Mouse (Mus musculus) mature B cell (primary cell): ENCODE measurements around the gene Ticrr.

Experiments used
- in situ Hi-C: fragments of 300-500 bp; cut with MboI; formaldehyde crosslinking; loops from 2 replicates; pipeline ENCODE4 v1.14.3; 2019

Gene Ticrr

DNA sequence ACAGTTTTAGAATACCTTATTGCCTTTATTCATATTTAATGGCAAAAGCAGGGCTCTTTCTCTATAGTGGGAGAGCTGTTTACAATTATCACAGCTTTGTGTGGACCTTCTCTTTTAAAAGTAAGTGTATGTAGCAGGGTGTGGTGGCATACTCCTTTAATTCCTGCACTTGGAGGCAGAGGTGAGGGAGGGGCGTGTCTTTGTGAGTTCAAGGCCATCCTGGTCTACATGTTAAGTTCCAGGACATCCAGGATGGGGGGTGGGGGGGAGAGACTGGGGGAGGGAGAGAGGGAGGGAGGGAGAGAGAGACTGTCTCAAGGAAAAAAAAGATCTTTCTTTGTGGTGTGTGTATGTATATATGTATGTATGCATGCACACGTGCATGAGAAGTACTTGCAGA is 20.2 kb downstream of the Ticrr start:
- in situ Hi-C loops, result no loop called here

DNA sequence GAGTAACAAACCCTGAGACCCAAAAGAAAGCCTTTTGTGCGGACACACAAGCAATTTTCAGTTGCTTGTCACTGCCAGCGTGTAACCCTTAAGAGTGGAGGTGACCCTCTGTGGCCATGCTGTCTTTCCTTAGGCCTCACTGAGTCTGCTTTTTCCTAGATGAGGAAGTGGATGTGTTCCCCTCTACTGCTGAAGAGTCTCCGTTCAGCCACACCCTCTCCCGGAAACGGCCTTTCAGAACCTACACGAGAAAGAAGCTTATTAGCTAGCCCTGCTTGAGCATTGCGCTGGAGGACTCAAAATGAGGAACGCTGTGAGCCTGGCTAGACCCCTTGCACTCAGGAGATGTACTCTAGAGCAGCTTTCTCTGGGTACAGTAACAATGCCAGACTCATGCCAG is 36.5 kb downstream of the Ticrr start:
- in situ Hi-C loops, result no loop called here

DNA sequence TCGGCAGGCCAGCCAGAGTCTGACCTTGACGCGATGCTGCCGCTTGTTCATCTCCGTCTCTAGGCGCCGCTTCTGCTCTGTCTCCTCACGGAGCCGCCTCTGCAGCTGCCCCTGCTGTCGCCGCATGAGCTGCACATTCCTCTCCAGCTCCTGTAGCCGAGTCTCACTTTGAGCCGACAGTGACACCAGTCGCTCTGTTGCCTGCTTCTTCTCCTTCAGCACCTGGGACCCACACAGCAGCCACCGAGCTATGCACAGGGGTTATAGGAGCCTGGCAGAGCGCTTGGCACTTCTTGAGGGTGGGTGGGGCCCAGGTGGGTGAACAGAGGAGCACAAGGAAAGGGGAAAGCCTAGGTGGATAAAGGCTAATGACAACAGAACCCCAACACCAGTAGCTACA is 42.8 kb downstream of the Ticrr start:
- in situ Hi-C loops, result no loop called here

DNA sequence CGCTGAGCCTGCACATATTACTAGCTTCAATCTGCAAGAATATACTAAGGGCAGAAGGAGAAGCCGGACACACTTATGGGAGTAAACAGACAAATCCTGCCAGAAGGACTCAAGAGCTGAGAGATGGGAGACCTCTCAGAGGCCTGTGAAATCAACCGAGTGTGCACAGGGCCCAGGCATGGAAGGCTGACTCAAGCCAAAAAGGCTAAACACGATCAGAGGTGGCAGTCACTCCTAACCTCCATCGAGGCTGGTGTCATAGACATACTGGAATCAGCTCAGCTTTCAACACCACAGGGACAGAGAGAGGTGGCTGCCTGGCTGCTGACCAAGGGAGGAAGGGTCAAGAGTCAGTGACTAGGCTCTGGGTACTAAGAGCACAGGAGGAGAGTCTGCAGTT is 45.2 kb downstream of the Ticrr start:
- in situ Hi-C loops, result no loop called here

DNA sequence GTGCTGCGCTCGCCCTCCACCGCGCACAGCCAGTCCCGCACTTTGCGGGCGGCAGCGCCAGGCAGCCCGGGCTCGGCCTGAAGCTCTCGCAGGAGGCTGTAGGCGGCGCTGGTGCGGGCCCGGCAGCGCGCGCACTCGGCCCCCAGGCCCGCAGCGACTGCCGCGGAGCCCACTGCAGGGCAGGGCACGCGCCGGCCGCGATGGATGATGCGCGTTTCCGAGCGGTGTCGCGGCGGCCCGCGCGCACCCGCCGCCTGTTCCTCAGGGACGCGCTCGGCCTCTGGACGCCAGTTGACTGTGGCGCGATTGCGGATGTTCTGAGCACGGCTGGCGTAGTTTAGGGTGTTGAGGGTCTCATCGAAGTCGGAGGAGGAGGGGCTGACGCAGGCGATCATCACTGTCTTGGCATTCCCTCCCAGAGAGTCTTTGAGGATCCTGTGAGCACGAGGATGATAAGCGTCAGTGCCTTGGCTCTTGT is 50.2 kb downstream of the Ticrr start:
- in situ Hi-C loops, result no loop called here

DNA sequence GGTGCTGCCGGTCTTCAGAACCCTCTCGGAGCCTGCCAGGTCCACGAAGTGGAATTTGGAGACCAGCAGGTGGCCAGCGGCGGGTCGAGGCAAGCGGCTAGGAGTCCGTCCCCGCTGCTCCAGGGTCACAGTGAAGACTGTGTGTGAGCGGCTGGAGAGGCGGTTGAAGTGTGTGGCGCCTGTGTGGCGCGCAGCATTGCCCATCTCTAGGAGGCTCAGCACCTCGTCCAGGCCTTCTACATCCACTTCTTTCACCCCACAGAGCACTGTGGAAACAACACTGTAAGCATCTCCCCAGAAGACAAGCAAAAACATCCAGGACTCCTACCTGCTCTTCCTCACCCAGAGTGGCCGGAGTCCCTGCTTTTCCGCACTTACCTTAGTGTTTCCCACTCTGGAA is 50.8 kb downstream of the Ticrr start:
- in situ Hi-C loops, result no loop called here

DNA sequence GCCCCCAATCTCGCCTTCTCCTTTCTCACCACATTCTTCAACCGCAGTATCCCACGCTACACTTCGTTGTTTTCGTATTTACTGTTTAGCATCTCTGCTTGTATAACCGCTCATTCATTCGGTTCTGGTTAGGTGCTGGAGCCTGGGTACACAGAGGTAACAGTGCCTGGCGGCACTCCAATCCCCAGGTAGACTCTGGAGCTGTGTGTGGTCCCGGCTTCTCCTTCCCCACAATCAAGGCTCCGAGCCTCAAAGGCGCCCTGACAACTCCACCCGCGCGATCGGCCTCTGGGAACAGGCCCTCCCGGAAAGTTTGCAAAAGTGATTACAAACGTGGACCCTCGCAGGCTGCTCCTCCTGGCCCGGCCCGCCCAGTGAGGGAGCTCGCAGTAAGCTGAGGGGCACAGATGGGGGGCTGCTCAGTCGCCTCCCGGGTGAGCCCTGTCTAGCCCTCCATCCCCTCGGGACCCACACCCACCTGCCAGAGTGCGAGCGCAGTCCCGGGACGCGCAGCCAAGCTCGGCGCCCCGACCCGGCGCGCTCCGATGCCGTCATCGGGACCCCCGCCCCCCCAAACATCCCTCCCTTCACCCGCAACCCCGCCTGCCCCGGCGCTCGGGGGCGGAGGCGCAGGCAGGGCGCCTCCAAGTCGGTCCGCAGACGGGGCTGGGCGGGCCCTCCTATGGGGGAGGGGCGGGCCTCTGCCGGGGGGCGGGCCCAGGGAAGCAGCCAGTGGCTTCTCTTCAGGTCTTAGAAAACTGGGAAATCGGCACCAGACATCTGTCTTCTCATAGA is 55.4 kb downstream of the Ticrr start, which contains the start of gene Kif7:
Gene Kif7, minus strand, starts transcription at position 534 of the 795 bp plus-strand sequence.
- in situ Hi-C loops, result no loop called here

DNA sequence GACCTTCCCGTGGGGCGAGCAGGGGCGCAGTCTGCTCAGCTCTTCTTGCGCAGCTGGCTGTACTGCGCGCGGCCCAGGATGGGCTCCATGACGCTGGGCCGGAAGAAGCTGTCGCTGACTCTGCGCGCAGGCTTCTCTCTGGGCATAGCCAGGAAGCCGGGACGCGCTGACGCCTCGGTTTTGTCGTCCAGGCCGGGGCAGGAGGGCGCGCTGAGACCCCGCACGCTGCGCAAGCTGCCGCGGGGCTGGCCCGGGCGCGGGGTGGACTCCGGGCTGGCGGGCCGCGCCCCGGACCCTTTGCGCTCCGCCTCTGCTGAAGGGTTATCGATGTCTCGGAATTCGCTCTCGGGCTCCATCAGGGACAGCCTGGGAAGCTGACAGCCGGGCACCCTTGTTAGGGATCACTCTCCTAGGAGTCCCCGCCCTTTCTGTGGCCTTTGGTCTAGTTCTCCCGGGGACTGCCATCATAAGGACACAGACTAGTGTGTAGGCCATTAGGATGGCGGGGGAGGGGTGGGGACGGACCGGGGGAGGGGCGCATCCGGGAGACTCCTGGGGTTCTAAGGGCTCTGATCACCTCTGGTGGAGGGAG is 61.5 kb downstream of the Ticrr start:
- in situ Hi-C loops, result no loop called here

DNA sequence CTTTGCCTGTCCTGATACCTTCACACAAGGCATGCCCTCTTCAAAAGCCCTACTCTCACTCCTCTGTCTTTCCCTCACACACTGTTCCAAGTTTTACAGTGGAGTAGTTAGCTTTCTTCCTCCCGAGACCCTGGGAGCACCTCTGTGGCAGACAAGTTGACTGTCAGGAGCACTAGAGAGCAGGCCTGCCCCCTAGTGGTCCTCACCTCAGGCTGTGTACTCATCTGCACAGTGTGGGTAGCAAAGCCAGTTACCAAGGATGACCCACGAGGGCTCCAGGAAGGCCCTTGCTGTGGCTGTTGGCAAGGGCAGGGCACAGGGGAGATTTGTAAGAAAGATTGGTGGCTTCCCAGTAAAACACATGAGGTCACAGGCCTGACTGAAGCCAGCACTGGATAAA is 67.1 kb downstream of the Ticrr start:
- in situ Hi-C loops, result no loop called here

DNA sequence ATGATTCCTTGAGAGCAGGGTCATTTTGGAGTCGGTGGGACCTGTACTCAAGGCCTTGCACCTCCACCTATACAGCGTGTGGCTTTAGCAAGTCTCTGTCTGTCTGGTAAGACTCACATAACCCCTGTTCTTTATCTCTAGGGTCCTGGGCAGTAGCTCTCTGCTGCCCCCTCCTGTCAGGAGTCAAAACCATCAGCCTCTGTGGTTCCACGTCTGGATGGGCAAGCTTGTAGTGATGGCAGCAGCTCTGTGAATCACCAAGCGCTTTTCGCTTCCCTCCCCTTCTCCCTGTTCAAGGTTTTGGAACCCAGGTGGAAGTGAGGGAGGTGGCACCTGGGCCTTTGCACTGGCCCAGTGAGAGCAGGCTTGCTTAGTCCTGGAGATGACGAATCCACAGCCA is 68.2 kb downstream of the Ticrr start:
- in situ Hi-C loops, result no loop called here

DNA sequence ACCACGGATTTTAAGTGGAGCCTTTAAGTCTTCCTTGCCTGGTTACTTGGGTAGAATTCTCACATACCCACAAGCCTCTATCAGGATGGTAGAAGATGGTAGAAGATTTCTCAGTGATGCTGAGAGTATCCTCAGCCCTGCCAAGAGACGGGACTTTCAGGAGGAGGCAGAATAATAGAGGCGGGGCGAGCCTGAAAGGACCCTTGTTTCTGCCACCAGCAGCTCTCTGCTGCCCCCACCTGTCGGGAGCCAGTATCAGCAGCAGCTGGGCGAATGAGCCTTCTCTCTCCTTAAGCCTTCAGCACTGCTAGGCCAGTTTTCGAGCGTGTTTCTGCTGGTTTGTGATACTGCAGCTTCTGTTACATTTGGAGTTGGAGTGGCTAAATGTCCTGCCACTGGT is 69.2 kb downstream of the Ticrr start:
- in situ Hi-C loops, result no loop called here

DNA sequence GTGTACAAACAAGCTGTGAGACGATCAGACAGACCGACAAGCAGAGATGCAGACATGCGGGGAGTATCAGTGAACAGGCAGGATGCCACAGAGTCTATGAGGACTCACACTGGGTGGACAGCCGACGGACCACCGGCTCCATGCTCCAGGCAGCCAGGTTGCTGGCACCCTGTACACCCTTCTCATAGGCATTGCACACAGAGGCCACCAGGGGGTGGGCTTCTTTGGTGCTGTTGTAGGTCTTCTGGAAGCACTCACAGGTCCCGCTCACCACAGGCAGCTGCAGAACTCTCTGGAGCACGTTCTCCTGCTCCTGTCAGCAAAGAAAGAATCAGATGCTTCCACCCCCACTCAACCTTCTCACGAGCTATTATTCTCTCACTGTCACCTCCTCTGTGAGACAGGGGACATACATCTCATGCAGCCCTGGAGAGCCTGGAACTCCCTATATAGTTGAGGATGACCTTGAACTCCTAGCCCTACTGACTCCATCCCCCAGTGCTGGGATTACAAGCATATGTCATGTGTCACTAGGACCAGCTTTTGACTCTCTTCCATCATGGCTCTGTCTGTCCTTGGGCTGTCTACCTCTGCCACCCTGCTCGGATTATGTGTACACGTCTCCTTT is 69.9 kb downstream of the Ticrr start:
- in situ Hi-C loops, result no loop called here

DNA sequence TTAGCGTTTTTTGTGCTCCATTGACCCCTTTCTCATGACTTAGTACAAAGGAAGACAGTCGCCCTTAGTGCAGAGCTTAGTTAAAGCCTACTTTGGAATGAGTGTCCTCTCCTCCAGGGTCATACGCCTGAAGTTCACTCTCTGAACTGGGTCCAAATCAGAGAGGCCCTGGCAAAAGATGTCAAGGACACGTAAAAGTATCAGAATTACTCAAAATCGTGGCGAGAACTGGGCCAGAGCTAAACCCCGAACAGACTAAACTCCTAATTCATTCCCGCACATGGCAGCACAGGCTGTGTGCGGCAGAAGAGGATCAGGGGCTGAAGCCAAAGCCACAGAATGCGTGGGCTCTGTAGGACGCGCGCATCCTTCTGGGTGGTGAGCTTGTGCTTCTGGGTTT is 71.4 kb downstream of the Ticrr start:
- in situ Hi-C loops, result no loop called here

DNA sequence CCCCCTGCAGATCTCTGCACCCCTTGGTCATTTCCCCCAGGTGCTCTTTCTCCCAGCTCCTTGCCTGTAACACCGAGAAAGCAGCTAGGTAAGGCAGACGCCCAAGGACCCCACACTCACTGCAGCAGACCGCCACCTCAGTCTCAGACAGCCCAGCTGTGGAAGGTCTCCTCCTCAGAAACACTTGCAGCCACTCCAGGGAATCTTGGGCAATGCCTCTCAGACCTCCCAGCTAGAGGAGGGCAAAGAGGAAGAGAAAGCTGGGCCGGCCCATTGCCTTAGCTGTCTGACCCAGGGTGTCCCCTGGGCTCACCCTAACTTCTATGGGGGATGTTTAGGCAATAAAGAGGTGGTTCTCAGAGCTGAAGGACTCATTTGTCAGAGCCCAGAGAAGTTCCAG is 72.6 kb downstream of the Ticrr start, which contains the start of gene Plin1:
Gene Plin1, minus strand, starts transcription at position 282 of the 400 bp plus-strand sequence.
- in situ Hi-C loops, result no loop called here

DNA sequence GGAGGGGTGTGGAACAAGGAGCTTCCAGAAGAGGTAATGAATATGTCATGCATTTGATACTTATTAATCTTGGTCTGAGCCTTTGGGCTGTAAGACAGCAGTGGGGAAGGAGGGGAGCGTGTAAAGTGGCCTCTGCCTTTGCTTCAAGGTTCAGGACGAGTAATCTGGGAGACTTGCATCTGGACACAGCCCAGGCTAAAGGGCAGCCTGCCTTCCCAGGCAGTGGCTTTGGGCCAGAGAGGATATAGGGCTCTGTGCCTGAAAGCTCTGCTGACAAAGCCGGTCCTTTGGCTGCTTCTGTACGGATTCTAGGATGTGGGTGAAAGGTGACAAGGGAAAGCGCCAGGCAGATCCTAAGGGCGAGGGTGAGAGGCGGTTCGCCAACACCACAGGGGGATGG is 74.6 kb downstream of the Ticrr start:
- in situ Hi-C loops, result no loop called here

DNA sequence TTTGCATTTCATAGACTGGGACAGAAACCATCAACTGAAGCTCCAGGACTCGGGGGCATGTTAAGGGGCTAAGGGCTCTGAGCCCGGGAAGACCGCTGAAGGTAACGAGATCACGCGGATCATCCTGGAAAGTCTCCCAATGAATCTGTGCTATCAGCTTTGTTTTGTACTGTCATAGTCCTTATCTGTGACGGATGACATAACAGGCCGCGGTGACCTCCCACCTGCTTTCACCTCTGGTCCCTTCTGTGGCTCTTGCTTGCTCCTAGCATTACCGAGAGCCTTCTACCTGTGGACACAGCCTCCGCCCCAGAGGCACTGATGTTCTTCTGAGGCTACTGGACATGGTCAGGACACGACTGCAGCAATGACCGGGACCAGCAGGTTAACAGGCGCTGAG is 76.5 kb downstream of the Ticrr start:
- in situ Hi-C loops, result no loop called here

DNA sequence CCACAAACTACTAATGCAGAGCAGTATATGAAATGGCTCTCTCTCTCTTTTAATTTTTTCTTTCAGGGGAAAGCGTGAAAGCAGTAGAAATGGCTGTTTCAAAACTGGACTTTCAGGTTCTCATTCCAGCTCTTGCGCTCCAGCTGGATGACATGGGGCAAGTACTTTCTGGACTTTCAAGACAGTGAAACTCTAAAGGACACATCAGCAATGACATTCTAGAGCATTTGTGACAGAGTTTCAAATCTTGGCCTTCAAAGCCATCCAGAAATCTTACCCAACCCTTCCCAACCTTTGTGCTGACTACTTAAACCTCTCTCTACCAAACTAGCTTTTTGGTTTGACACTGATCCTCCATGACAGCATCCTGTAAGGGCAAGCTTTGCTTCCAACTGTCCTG is 78.9 kb downstream of the Ticrr start:
- in situ Hi-C loops, result no loop called here

DNA sequence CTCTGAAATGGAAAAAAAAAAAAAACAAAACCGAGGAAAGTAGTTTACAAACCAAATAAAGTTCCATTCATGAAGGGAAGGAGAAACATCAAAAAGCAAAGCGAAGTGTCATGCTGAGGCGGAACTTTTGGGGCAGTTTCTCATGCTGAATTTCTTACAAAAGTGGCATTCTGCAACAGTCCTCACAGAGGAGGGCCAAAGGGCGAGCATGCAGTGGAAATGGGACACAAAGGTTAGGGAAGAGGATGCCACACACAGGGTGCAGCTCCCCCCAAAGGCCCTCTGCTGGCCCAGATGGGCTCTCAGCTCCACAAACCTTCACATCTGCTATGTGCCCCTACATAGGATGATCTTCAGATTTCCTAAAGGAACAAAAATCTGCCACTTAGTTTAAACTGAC is 80.3 kb downstream of the Ticrr start:
- in situ Hi-C loops, result no loop called here

DNA sequence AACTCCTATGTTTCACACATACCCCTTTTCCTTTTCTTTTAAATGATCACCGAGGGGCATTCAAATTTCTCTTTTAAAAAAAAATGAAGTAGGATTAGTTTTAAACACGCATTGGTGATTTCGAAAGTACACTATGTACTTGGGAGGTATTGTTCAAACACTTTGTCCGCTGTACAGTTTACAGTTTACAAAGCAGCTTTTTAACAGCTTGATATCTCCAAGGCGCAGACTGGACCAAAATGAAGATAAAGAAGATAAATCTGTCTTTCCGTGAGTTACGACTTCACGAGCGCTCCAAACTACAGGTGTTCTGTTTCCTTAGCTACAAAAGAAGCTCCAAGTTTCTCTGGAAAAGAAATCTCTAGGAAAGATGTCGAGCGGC is 82.3 kb downstream of the Ticrr start:
- in situ Hi-C loops, result no loop called here

DNA sequence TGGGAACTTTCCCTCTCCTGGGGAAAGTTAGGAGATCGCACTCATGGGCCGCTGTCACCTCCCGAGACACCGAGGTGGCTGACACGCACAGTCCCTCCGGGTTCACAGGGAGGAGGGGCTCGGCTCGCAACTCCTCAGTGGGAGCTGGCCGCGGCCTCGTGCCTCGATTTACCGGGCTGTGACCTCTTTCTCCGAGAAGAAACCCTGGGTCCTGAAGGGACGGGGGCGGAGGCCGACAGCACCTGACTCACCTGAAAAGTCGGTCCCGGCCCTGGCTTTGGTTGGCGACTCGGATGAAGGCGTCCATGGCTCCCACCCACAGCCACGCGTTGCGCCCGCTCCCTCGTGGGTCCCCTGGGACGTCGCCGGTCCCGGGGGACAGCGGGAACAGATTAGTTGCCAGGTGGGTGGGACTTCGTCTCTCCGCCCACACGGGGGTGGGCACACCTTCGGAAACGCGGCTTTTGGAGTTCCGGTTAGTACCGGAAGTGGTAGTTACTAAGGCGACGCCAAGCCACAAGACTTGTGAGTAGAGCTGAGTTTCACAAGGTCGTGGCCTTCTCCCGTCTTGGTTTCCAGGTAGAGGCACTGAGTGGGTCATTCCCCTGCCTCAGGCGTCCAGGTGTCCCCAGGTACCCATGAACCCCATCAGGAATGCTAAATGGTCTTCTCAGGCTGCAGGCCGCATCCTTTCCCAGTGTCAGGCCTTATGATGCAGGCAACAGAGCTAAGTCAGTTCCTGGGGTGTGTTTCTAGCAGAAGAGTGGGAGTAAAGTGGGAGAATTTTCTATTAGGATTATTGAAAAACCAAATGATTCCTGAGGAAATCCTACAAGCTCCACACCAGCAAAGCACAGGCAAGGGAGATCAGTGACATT is 82.9 kb downstream of the Ticrr start, which contains the start of the genes Pex11a and Wdr93:
Gene Pex11a, minus strand, starts transcription at position 473 of the 878 bp plus-strand sequence.
Gene Wdr93, plus strand, starts transcription at position 505 of the 878 bp plus-strand sequence.
- in situ Hi-C loops, result no loop called here

DNA sequence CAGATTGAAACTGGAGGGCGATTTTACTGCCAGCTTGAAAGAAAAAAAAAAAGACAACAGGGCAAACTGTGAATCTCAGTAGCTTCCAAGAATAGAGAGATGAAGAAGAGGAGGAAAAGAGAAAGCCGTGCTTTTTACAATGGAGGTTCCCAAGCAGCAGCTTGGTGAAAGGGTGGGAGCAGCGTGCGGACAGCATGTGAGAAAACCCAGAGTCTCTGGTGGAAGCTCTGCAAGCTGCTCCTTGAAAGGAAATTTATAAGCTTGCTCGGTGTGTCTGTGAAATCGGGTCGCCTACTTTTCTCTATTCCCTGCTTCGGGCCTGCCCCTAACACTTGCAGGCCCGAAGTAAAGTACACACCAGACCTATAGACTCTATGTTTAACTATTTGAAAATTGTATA is 84.1 kb downstream of the Ticrr start:
- in situ Hi-C loops, result no loop called here

DNA sequence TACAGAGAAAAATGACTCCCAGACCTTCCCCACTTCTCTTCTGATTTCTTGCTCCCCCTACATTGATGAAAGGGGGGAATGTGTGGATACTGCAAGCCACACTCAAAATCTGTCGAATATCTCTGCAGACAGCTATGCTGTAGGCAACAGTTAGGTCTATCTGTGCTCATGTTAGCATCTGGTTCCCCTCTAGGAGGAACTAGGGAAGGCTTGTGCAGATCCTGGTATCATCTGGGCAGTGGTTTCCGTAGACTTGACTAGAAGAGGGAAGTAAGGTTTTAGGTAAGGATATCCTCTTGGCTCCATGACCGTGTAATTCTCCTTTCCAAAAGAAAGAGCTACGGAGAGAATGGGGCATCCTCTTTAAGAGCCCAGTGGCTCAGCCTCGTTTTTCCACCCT is 84.6 kb downstream of the Ticrr start:
- in situ Hi-C loops, result no loop called here
